Mouse (Mus musculus) erythroblast, embryonic 14.5 days (primary cell): ENCODE results near the gene Crybg1.

ENCODE experiments used
- GATA1 ChIP-seq: IDR thresholded peaks from 2 replicates; pipeline ENCODE4 v1.6.1; 2012; ENCODE audit warnings: low read length, inconsistent platforms, mixed read lengths
- TAL1 ChIP-seq: IDR thresholded peaks from 3 replicates; pipeline ENCODE4 v1.6.1; 2012; ENCODE audit warnings: low read length, inconsistent platforms, mixed read lengths

DNA sequence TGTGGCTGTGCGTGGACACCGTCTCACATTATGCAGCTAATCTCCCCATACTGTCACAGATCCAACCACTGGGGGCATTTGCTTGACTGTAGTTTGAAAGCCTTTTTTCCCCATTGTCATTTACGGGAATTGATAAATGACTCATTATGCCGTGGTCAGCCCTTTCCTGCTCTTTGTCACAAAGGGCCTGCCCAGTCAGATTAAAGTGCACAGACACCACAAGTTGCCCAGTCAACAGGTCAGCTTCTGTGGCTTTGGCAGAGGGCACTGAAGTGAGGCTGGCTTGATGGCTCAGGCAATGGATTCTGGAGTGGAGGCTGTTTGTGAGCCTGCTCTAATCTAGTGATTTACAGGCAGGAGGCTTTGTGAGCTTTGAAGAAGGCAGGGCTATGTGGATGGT lies 204.9 kb downstream of the Crybg1 start:
- no peak for TF ChIP-seq GATA1
- no peak for TF ChIP-seq TAL1
